Mouse (Mus musculus) liver, adult 2 months (tissue): Measurements from ENCODE around the gene Tmem230. TPM values are rescaled to one million over a fixed set of nuclear protein-coding genes. Genes with fewer than 3 reads are reported as not detected.
A peak's percentile ranks its signal among the peaks of the same experiment; 100 is the strongest.
"Not testable (repeated sequence)": the region's sequence is repeated elsewhere in the genome, so short reads cannot be mapped to it uniquely, and the experiment has no call there.

ENCODE experiments used
- DNase-seq: peaks from one replicate; pipeline ENCODE4 v3.0.0-alpha.2; 2011; ENCODE audit warnings: low read depth, low spot score; ENCODE audit errors: extremely low read depth
- H3K27ac ChIP-seq: fragments of 200-500 bp; replicated peaks from 2 replicates; pipeline ENCODE4 v1.5.1; 2012; ENCODE audit warnings: low read depth, mild to moderate bottlenecking, control low read depth, inconsistent platforms, low read length; ENCODE audit not compliant: insufficient read depth
- H3K27me3 ChIP-seq: fragments of 200-500 bp; 2 replicates; pipeline ENCODE4 v1.6.1; 2012; ENCODE audit warnings: mild to moderate bottlenecking, moderate library complexity, low read length, inconsistent platforms; ENCODE audit not compliant: control insufficient read depth, insufficient read depth
- H3K36me3 ChIP-seq: fragments of 200-500 bp; 2 replicates; pipeline ENCODE4 v1.6.1; 2012; ENCODE audit warnings: low read length, inconsistent platforms; ENCODE audit not compliant: control insufficient read depth, insufficient read depth
- H3K4me1 ChIP-seq: fragments of 200-500 bp; 2 replicates; pipeline ENCODE4 v1.6.1; 2011; ENCODE audit warnings: low read length; ENCODE audit not compliant: control insufficient read depth, insufficient read depth
- H3K4me3 ChIP-seq: fragments of 200-500 bp; 2 replicates; pipeline ENCODE4 v1.5.1; 2011; ENCODE audit warnings: low read depth, mild to moderate bottlenecking, control low read depth, low read length, moderate library complexity; ENCODE audit not compliant: insufficient read depth
- H3K79me2 ChIP-seq: fragments of 200-500 bp; 2 replicates; pipeline ENCODE4 v1.6.1; 2012; ENCODE audit warnings: inconsistent platforms, mild to moderate bottlenecking, low read length, moderate library complexity; ENCODE audit not compliant: control insufficient read depth, insufficient read depth
- H3K9ac ChIP-seq: fragments of 200-500 bp; 2 replicates; pipeline ENCODE4 v1.6.1; 2012; ENCODE audit warnings: low read depth, mild to moderate bottlenecking, control low read depth, inconsistent platforms, low read length
- CTCF ChIP-seq: fragments of 200-500 bp; IDR thresholded peaks from 2 replicates; pipeline ENCODE4 v1.5.1; 2011; ENCODE audit warnings: low read depth, low read length, control low read depth
- POLR2A ChIP-seq: fragments of 200-500 bp; IDR thresholded peaks from 2 replicates; pipeline ENCODE4 v1.6.1; 2011; ENCODE audit warnings: low read length, control low read depth; ENCODE audit not compliant: insufficient read depth; ENCODE audit errors: extremely low read depth
- WGBS: fragments of 180-500 bp; shearing (Covaris S2); methylation state at CpG from one replicate; pipeline ENCODE4 v1.1.7; 2018; 5-methylcytosine and 5-hydroxymethylcytosine counted together
- polyA plus RNA-seq: library from polyadenylated mRNA; depleted of rRNA; stranded (reverse); fragments of >200 nt; gene quantifications from 2 replicates; pipeline ENCODE4 v1.2.3, GENCODE M21; 2012
- total RNA-seq: library from RNA; depleted of rRNA; stranded (reverse); fragments of >200 nt; gene quantifications from 2 replicates; pipeline ENCODE4 v1.2.3, GENCODE M21; 2014

The Tmem230 gene
- total and polyA plus RNA-seq, 2 experiments: 14.8 to 35.2 TPM

GRCm38 (mm10) chr2:132286376-132287076 is 38.9 kb upstream of the Tmem230 start:
- Histone ChIP-seq H3K79me2 (peaks cover 34% of the 10 kb centered on the region; the same call in 1 of the 2 replicates), H3K27ac (0 out of 2 replicates have a peak overlapping the region, but pooled peaks have one; percentile 12), H3K4me3 (no peak overlapping the region), H3K9ac (no peak overlapping the region), H3K4me1 (peaks cover 21% of the 10 kb centered on the region), H3K36me3 (no peaks in the 10 kb centered on the region), H3K27me3 (no peaks in the 10 kb centered on the region)
- TF ChIP-seq POLR2A (no peak), CTCF (no peak)
- DNase-seq: peak; percentile 67
- WGBS: 76% methylated on average over 9 of the region's 9 CpGs

- H3K27ac ChIP-seq: peak overlapping the region; percentile 65; the same call in 1 of the 2 replicates
- not testable (repeated sequence) for H3K9ac ChIP-seq, DNase-seq, H3K4me3 ChIP-seq, H3K36me3 ChIP-seq, H3K27me3 ChIP-seq
- H3K79me2 ChIP-seq: peaks cover 26% of the 10 kb centered on the region; the same call in 1 of the 2 replicates
- WGBS: 87% methylated on average over 5 of the region's 5 CpGs
- H3K4me1 ChIP-seq: peaks cover 20% of the 10 kb centered on the region
These were observed 38.1 kb upstream of the Tmem230 start for GRCm38 (mm10) chr2:132285722-132286121.

DNA sequence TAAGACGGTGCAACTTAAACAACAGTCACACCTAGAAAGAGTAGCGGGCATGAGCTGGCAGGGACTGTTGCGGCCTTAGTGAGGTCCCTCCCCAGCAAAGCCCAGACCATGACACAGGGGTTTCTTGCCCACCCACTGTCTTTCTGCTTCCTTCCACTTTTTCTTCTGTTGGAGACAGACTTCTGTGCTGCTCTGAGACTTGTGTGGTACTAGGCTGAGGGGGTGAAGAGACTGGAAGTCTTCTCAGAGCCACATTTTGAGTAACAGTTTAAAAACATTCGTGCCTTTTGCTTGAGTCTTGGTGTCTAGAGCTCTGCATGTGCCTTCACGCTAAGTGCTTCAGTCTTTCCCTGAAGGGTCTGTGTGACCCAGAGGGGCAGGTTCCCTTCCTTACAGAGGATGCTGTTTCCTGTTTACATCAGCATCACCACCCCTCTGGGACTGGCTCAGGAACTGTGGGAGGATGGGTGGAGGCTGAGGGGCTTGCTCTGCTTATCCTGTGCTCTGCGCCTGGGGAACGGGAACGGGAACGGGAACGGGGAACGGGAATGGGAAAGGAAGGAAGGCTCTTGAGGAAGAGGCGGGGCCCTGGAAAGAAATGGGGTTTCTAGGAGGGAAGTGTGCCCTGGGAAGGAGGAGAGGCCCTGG is 37.0 kb upstream of the Tmem230 start:
- Histone ChIP-seq H3K27me3 (no peaks in the 10 kb centered on the region), H3K4me3 (no peak overlapping the region), H3K9ac (peak overlapping the region; percentile 25; the same call in 1 of the 2 replicates), H3K36me3 (no peaks in the 10 kb centered on the region), H3K4me1 (peaks cover 23% of the 10 kb centered on the region), H3K27ac (peak overlapping the region; percentile 77), H3K79me2 (peaks cover 22% of the 10 kb centered on the region; the same call in 1 of the 2 replicates)
- 79% methylated on average over 12 of the region's 12 CpGs for WGBS
- TF ChIP-seq POLR2A (no peak), CTCF (no peak)
- DNase-seq: no peak

GRCm38 (mm10) chr2:132283236-132284070 is 35.8 kb upstream of the Tmem230 start:
- no peak overlapping the region for H3K9ac ChIP-seq
- no peak overlapping the region for H3K4me3 ChIP-seq
- H3K27me3 ChIP-seq: no peaks in the 10 kb centered on the region
- H3K36me3 ChIP-seq: no peaks in the 10 kb centered on the region
- peak overlapping the region; percentile 77 for H3K27ac ChIP-seq
- TF ChIP-seq CTCF: no peak
- no peak for TF ChIP-seq POLR2A
- peaks cover 29% of the 10 kb centered on the region for H3K4me1 ChIP-seq
- 59% methylated on average over 15 of the region's 15 CpGs for WGBS
- DNase-seq: no peak
- peaks cover 25% of the 10 kb centered on the region; the same call in 1 of the 2 replicates for H3K79me2 ChIP-seq

- WGBS: 47% methylated on average over 12 of the region's 12 CpGs
- peaks cover 32% of the 10 kb centered on the region for H3K4me1 ChIP-seq
- H3K27me3 ChIP-seq: no peaks in the 10 kb centered on the region
- peak overlapping the region; percentile 26 for H3K9ac ChIP-seq
- TF ChIP-seq POLR2A (no peak), CTCF (no peak)
- H3K4me3 ChIP-seq: no peak overlapping the region
- peak overlapping the region; percentile 77 for H3K27ac ChIP-seq
- no peaks in the 10 kb centered on the region for H3K36me3 ChIP-seq
- H3K79me2 ChIP-seq: peaks cover 28% of the 10 kb centered on the region; the same call in 1 of the 2 replicates
- no peak for DNase-seq
These were observed 35.0 kb upstream of the Tmem230 start for GRCm38 (mm10) chr2:132282453-132283174.
